Mouse (Mus musculus) lung, adult 2 months (tissue): ENCODE data around the gene Pde4d.

Experiments used
- CTCF ChIP-seq: fragments of 200-500 bp; IDR thresholded peaks from 2 replicates; pipeline ENCODE4 v1.5.1; 2011; ENCODE audit warnings: mild to moderate bottlenecking, low read length, control low read depth; ENCODE audit not compliant: insufficient read depth
- POLR2A ChIP-seq: fragments of 200-500 bp; IDR thresholded peaks from 2 replicates; pipeline ENCODE4 v1.6.1; 2011; ENCODE audit warnings: low read depth, mild to moderate bottlenecking, control low read depth, low read length, borderline replicate concordance; ENCODE audit errors: extremely low read depth

- TF ChIP-seq POLR2A (no peak), CTCF (peak; percentile 90)
Observed at GRCm38 (mm10) chr13:109343596-109343995, 893.8 kb downstream of the Pde4d start.
